Mouse (Mus musculus) G1E (cell line): ENCODE measurements at regions not wholly inside any gene's neighbourhood (a gene's known extent, or its start where the extent isn't known, plus 50 kb on each side); places are given as distances from the start of the nearest gene placed in this dataset.

Source experiments
- CTCF ChIP-seq: IDR thresholded peaks from 2 replicates; pipeline ENCODE4 v1.5.1; 2012; ENCODE audit warnings: low read depth, low read length, inconsistent platforms, mixed read lengths
- GATA1 ChIP-seq: IDR thresholded peaks from 2 replicates; pipeline ENCODE4 v1.6.1; 2012; ENCODE audit warnings: borderline replicate concordance, low read length, inconsistent platforms, mixed read lengths
- TAL1 ChIP-seq: conservative IDR thresholded peaks from 2 replicates; pipeline ENCODE4 v1.6.1; 2012; ENCODE audit warnings: low read depth, low read length, inconsistent platforms, mixed read lengths

DNA sequence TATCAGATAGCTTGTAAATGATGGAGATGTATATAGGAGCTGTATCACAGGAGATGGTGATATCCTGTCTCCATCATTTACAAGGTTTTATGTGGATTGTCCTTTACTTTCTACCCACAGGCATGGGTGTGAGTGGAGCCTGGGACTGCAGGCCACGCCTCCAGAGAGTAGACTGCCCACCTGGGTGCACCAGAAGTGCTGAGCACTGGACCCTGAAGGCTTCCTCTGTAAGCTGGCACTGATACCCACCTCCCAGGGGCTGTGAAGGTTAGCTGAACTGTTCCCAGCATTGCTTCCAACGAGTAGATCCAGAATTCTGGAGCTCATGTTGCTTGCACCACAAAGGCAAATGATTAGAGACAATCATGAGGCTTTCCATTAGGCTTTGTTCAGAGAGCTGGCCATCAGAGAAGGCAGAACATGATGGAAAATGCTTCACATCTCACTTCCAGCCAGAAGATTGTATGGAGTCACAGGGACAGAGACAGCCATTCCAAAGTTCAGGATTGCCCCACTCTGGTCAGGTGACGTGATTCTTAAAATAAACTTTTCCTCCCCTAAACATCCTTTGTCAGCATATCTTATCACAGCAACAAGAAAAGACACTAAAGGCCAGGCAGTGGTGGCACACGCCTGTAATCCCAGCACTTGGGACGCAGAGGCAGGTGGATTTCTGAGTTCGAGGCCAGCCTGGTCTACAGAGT is 187.5 kb upstream of the Hs6st1 start:
- TF ChIP-seq CTCF (no peak), TAL1 (no peak), GATA1 (no peak)
